In the genomic region with DNA sequence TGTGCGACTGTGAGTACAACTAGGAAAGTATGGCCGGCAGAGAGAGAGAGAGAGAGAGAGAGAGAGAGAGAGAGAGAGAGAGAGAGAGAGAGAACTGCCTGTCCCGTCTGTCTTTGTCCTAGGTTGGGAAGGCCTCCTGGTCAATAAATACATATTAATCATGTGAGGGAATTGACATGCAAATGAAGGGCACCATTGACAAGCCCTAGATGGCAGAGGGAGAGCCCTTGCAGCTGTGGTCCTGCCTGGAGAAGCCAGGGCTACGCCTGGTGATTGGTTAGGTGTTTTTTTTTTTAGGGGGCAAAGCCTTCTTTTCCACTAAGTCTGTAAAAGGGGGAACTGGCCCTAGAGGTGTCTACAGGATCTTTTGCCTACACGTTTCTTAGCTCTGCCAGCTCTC, we compare ENCODE assay signal across 18 mouse cellular contexts. TPM values are rescaled to one million over a fixed set of nuclear protein-coding genes. Genes with fewer than 3 reads are reported as not detected.
"Had no signal": no experiment of that assay in that cellular context is flagged by ENCODE, and none has a peak within 500 bp of the region (broad histone marks: within the 10 kb centered on the region; RNA-seq: fewer than 3 reads in every experiment).

No protein-coding gene starts in this region.

- H3K9ac ChIP-seq: limb, embryonic 12.5 days; liver, embryonic 13.5 days; liver, postnatal 0 days; lung, embryonic 15.5 days had no signal

- H3K9me3 ChIP-seq: limb, embryonic 12.5 days; liver, embryonic 13.5 days; lung, embryonic 15.5 days had no signal

- H3K4me1 ChIP-seq: liver, embryonic 13.5 days; lung, embryonic 15.5 days had no signal

- DNase-seq: kidney, adult 9 months; kidney, postnatal 36 days; layer of hippocampus, adult 9-11 months; layer of hippocampus, postnatal 36 days; liver; liver, embryonic 13.5 days; liver, postnatal 0 days; right cerebral cortex, adult 18-20 months; right cerebral cortex, postnatal 25 days; thymus, postnatal 4 days had no signal

- H3K4me3 ChIP-seq: limb, embryonic 12.5 days; liver, embryonic 13.5 days; lung, embryonic 15.5 days had no signal

- H3K36me3 ChIP-seq: limb, embryonic 12.5 days; liver, embryonic 13.5 days; lung, embryonic 15.5 days had no signal

- H3K4me2 ChIP-seq: limb, embryonic 12.5 days; liver, embryonic 13.5 days; lung, embryonic 15.5 days had no signal

- H3K27ac ChIP-seq: kidney, postnatal 0 days; limb, embryonic 12.5 days; liver, embryonic 13.5 days; lung, embryonic 15.5 days had no signal

- ATAC-seq: liver, postnatal 0 days had no signal

RNA-seq across cellular contexts. Expression of a gene that starts 19.2 kb away (rescaled TPM):
- total RNA-seq: layer of hippocampus, adult 18-20 months; layer of hippocampus, postnatal 36 days; left cerebral cortex, adult 8-10 months; left cerebral cortex, postnatal 25 days; megakaryocyte-erythroid progenitor cell, adult 5-6 weeks had no signal
- polyA plus RNA-seq: kidney, postnatal 0 days; liver, embryonic 13.5 days; liver, postnatal 0 days; lung, embryonic 15.5 days; small intestine, adult 2 months had no signal
